Mouse (Mus musculus): ENCODE results near the gene Cab39.
A peak's percentile ranks its signal among the peaks of the same experiment; 100 is the strongest.

Cab39 gene

GRCm38 (mm10) chr1:85899388-85899761, 106.1 kb downstream of the Cab39 start:
- DNase-seq (ENCODE audit: low read depth, low spot score): peak; percentile 47

- peak; percentile 66 for DNase-seq (ENCODE audit: low read depth, low spot score)
These were observed 107.5 kb downstream of the Cab39 start for GRCm38 (mm10) chr1:85900521-85901333.
